Mouse (Mus musculus): ENCODE measurements around the gene Olfr1102. TPM values are rescaled to one million over a fixed set of nuclear protein-coding genes. Genes with fewer than 3 reads are reported as not detected.

The Olfr1102 gene
- polyA plus RNA-seq, 1 experiment from 2014 or later, result not detected

DNA sequence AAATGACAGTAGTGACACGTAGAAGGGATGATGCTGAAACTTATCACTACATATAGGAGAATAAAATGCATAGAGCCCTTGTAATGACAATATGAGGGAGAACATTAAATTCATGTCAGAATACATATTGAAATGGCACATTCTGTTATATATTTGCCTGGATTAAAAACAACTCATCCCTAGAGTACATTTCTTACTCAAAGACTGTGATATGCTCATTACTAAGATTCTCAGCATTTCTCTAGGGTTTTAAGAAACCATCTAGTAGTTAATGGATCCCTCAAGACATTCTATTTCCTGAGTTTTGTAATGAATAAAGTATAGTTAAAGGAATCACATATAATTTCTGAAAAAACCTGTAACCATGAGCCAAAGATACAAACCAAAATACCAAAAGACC, 54.0 kb downstream of the Olfr1102 start, which contains the start of gene Olfr1106:
Gene Olfr1106, minus strand, starts transcription at position 101 of the 400 bp plus-strand sequence.
- no peaks in the 10 kb centered on the region for H3K4me1 ChIP-seq (replicated peaks; ENCODE audit: control insufficient read depth, insufficient read depth, low read length)
- WGBS, result 60% methylated on average over 1 of the region's 1 CpGs
- H3K9me3 ChIP-seq (ENCODE audit: control insufficient read depth), result no peaks in the 10 kb centered on the region
- no peak within 1 kb of the TSS for H3K4me3 ChIP-seq (ENCODE audit: low read depth, low read length)
- H3K27me3 ChIP-seq (replicated peaks; ENCODE audit: control insufficient read depth, insufficient read depth, low read length), result no peaks in the 10 kb centered on the region
- H3K4me2 ChIP-seq (replicated peaks; ENCODE audit: low read depth), result no peak within 1 kb of the TSS
- ATAC-seq, result no peak
- H3K27ac ChIP-seq (ENCODE audit: low read depth, low read length), result no peak within 1 kb of the TSS
- no peak for TF ChIP-seq CTCF (IDR thresholded peaks at IDR 0.05; ENCODE audit: low read depth)
- no peak within 1 kb of the TSS for H3K9ac ChIP-seq (ENCODE audit: low read depth, low read length)
- H3K36me3 ChIP-seq (ENCODE audit: control insufficient read depth, insufficient read depth), result no peaks in the 10 kb centered on the region

Other genes with a start within 250 kb of the Olfr1102 start
- gene Olfr1090, start 239.4 kb upstream of the Olfr1102 start, polyA plus RNA-seq (2015; fragmentation: Nextera tagmentation; extraction: Ambion mirVana), result not detected in 2 replicates
- gene Olfr1093, start 215.9 kb upstream of the Olfr1102 start, polyA plus RNA-seq (2015; fragmentation: Nextera tagmentation; extraction: Ambion mirVana), result not detected in 2 replicates
- gene Olfr141, start 188.4 kb upstream of the Olfr1102 start, polyA plus RNA-seq (2015; fragmentation: Nextera tagmentation; extraction: Ambion mirVana), result not detected in 2 replicates
- gene Olfr1094, start 173.7 kb upstream of the Olfr1102 start, polyA plus RNA-seq (2015; fragmentation: Nextera tagmentation; extraction: Ambion mirVana), result not detected in 2 replicates
- gene Olfr1095, start 146.7 kb upstream of the Olfr1102 start, polyA plus RNA-seq (2015; fragmentation: Nextera tagmentation; extraction: Ambion mirVana), result not detected in 2 replicates
- not detected in 2 replicates for gene Gm13723, start 123.6 kb upstream of the Olfr1102 start, polyA plus RNA-seq (2015; fragmentation: Nextera tagmentation; extraction: Ambion mirVana)
- not detected in 2 replicates for gene Olfr1097, start 106.2 kb upstream of the Olfr1102 start, polyA plus RNA-seq (2015; fragmentation: Nextera tagmentation; extraction: Ambion mirVana)
- not detected in 2 replicates for gene Olfr1098, start 73.9 kb upstream of the Olfr1102 start, polyA plus RNA-seq (2015; fragmentation: Nextera tagmentation; extraction: Ambion mirVana)
- not detected in 2 replicates for gene Olfr1099, start 37.7 kb upstream of the Olfr1102 start, polyA plus RNA-seq (2015; fragmentation: Nextera tagmentation; extraction: Ambion mirVana)
- gene Olfr1100, start 18.4 kb upstream of the Olfr1102 start, polyA plus RNA-seq (2015; fragmentation: Nextera tagmentation; extraction: Ambion mirVana), result not detected in 2 replicates
- not detected in 2 replicates for gene Olfr1101, start 7.2 kb upstream of the Olfr1102 start, polyA plus RNA-seq (2015; fragmentation: Nextera tagmentation; extraction: Ambion mirVana)
- not detected in 2 replicates for gene Olfr1104, start 28.7 kb downstream of the Olfr1102 start, polyA plus RNA-seq (2015; fragmentation: Nextera tagmentation; extraction: Ambion mirVana)
- gene Olfr1105, start 38.1 kb downstream of the Olfr1102 start, polyA plus RNA-seq (2015; fragmentation: Nextera tagmentation; extraction: Ambion mirVana), result not detected in 2 replicates
- not detected in 2 replicates for gene Olfr1106, start 53.9 kb downstream of the Olfr1102 start, polyA plus RNA-seq (2015; fragmentation: Nextera tagmentation; extraction: Ambion mirVana)
- gene Olfr1107, start 77.4 kb downstream of the Olfr1102 start, polyA plus RNA-seq (2015; fragmentation: Nextera tagmentation; extraction: Ambion mirVana), result not detected in 2 replicates
- gene Olfr1109, start 97.6 kb downstream of the Olfr1102 start, polyA plus RNA-seq (2015; fragmentation: Nextera tagmentation; extraction: Ambion mirVana), result not detected in 2 replicates
- gene Olfr259, start 116.2 kb downstream of the Olfr1102 start, polyA plus RNA-seq (2015; fragmentation: Nextera tagmentation; extraction: Ambion mirVana), result not detected in 2 replicates
- not detected in 2 replicates for gene Olfr1110, start 141.9 kb downstream of the Olfr1102 start, polyA plus RNA-seq (2015; fragmentation: Nextera tagmentation; extraction: Ambion mirVana)
- not detected in 2 replicates for gene Olfr1111, start 154.2 kb downstream of the Olfr1102 start, polyA plus RNA-seq (2015; fragmentation: Nextera tagmentation; extraction: Ambion mirVana)
- not detected in 2 replicates for gene Olfr1112, start 189.4 kb downstream of the Olfr1102 start, polyA plus RNA-seq (2015; fragmentation: Nextera tagmentation; extraction: Ambion mirVana)
- gene Olfr1113, start 210.6 kb downstream of the Olfr1102 start, polyA plus RNA-seq (2015; fragmentation: Nextera tagmentation; extraction: Ambion mirVana), result not detected in 2 replicates
- not detected in 2 replicates for gene Olfr1115, start 249.6 kb downstream of the Olfr1102 start, polyA plus RNA-seq (2015; fragmentation: Nextera tagmentation; extraction: Ambion mirVana)